Mouse (Mus musculus) c-Kit-positive CD71-positive TER-119-positive erythroid progenitor cells, embryonic 14.5 days (primary cell): Measurements from ENCODE around the gene Arhgap31.
"Not testable (repeated sequence)": the region's sequence is repeated elsewhere in the genome, so short reads cannot be mapped to it uniquely, and the experiment has no call there.

Experiments used
- DNase-seq: peaks from one replicate; pipeline ENCODE4 v3.0.0-alpha.2; 2013; ENCODE audit warnings: low spot score

Arhgap31 gene

GRCm38 (mm10) chr16:38728576-38729132, 15.6 kb upstream of the Arhgap31 start:
- no peak for DNase-seq

DNA sequence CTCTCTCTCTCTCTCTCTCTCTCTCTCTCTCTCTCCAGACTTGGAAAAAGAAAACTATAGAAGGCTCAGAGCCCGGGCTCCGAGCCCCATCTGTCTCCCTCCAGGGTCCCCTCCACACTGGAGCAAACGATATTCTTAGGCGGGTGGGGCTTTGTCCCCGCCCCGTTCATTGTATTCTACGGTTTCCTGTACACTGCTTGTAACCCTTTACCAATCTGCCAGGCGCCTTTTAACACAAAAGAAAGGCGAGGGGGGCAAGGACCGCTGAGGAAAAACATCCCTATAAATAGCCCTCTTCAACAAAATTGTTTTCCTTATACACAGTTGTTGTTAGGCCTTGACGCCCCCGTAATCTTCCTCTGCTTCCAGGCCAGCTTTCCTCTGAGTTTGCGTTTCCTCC, 11.9 kb upstream of the Arhgap31 start:
- DNase-seq, result no peak

DNA sequence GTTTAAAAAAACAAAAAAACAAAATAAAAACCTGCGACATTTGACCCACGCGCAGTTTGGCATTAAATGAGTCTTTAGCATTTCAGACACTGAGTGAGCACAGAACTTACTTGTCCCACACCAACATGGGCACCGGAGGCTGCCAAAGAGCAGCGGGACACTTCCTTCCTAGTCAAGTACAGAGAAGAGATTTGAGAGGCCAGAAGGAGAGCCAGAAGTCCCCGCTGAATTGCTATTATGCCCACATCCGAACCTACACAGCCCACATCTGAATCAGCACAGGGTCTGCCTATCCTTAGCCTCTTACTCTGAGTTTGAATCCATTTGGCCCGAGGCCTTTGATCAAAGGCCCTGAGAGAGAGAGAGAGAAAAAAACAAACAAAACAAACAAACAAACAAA, 11.2 kb upstream of the Arhgap31 start:
- no peak for DNase-seq

DNA sequence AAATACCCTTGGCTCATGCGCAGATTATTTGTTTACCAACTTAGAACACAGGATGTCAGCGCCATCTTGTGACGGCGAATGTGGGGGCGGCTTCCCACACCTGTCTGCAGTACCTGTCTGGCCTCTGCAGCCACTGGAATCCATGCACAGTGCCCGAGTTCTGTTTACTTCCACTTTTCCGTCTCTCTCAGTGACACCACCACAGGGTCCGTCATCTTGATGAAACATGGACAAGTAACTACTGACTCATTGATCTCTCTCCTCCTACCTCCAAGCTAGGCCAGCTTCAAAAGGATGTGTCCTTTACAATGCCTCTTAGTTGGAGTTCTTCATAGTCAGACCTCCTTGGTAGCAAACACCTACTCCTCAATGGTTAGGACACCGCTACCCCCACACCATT, 8.3 kb upstream of the Arhgap31 start:
- DNase-seq, result no peak

DNA sequence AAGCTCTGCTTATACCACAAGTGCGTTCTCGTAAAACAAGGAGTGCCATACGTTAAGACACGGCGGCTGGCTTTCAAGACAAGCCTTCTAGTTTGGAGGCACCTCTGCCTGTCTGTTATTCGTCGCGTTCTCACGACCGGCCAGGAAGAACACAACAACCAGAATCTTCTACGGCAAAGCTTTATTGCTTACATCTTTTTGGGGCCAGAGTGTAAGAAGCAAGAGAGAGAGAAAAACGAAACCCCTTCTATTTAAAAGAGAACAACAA, 1.1 kb upstream of the Arhgap31 start:
- not testable (repeated sequence) for DNase-seq

DNA sequence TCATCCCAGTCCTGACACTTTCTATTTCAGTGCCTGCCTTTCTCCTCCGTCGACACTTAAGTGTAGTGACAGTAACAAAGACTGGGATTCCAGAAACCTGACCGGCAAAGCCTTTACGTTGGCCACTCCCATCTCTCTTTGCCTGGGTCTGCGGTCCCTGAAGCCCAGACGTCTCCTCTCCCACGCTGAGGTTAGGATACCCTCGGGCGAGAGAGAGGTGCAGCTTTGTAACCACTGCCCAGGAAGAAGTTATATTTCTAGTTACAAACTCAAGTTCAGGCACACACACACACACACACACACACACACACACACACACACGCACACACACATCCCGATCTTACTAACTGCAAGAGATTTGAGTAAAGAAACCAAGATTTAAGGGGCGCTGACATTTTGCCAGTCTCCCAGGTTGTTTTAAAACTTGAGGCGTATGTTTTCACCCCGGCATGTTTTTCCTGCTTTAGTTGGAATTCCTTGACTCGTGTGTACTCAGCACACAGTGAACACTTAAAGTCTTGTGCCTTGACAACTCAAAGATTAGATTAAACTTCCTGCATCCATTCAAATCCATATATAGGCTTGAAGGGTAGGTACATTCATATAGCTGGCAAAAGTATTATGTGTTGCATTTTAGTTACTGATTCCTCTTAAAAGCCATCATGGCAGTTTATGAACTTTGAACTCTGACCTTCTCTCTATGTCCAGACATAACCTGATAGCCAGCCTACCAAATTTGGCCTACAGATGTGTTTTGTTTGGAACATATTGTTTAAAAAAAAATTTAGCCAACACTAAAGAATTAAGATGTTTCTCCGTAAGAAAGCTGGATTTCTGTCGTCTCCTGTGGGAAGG, 557 bp upstream of the Arhgap31 start:
- no peak for DNase-seq

GRCm38 (mm10) chr16:38712105-38712504, 969 bp downstream of the Arhgap31 start:
- no peak for DNase-seq

- DNase-seq, result no peak
Measured at GRCm38 (mm10) chr16:38711245-38711644, 1.8 kb downstream of the Arhgap31 start.

DNA sequence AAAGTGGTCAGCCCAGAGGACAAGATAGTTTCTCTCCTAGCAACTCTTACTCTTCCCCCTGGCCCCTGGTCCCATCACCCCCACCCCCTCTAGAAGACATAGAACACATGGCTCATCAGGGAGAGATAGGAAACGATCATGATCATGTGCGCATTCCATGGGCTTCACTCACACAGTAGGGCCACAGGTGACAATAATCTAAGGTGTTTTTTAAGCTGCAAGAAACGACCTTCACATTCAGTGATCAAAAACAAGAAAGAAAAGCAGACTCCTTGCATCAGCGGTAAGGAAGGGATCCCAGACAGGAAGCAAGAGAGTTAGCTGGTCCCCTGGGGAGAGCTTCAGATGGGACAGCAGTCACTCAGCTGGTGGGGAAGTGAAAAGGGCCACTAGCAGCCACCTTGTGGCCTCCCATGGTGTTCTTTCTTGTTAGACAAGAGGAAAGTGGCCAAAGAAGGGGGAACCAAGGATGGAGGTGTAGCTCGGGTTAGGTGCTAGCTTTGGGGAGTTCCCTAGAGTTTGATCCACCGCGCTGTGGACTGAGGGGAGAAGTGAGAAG, 4.0 kb downstream of the Arhgap31 start:
- no peak for DNase-seq

DNA sequence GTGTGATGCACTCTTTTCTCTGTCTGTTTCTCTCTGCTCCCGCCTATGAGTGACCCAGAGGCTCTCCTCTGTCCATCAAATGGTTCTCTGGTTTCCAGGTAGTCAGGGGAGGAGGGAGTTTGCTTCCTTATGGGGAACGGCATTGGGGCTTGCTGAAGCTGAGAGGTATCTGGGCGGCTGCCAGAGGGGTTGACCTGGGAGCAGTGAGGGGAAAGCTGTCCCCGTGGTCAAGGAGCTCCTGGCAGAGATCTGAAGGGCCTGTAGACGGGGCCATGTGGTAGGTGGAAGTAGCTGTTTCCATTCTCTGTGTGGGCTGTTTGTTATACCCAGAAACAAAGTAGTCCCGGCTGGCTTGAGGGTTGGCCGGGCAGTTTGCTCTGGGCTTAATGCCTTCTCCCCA, 6.3 kb downstream of the Arhgap31 start:
- no peak for DNase-seq

- no peak for DNase-seq
Measured at GRCm38 (mm10) chr16:38705531-38706281, 7.4 kb downstream of the Arhgap31 start.

DNA sequence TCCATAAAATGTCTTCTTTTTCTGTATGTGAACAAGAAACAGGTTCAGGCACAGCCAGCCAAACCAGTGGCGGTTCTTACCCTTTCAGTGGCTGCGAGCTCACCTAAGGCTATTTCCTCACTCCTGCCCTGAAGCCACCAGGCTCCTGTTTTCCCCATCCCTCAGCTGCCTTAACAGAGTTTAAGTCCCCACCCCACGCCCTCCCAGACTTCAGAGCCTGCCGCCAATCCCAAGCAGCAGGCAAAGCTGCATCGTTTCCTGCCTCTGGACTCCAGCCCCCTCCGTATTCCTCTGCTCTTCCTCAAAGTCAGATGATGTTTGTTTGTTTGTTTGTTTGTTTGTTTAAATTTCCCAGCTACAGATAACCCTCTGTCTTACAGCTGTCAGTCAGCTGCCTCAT, 9.6 kb downstream of the Arhgap31 start:
- no peak for DNase-seq

- DNase-seq, result no peak
Measured at GRCm38 (mm10) chr16:38702316-38702715, 10.8 kb downstream of the Arhgap31 start.

GRCm38 (mm10) chr16:38701492-38702185, 11.4 kb downstream of the Arhgap31 start:
- no peak for DNase-seq

DNA sequence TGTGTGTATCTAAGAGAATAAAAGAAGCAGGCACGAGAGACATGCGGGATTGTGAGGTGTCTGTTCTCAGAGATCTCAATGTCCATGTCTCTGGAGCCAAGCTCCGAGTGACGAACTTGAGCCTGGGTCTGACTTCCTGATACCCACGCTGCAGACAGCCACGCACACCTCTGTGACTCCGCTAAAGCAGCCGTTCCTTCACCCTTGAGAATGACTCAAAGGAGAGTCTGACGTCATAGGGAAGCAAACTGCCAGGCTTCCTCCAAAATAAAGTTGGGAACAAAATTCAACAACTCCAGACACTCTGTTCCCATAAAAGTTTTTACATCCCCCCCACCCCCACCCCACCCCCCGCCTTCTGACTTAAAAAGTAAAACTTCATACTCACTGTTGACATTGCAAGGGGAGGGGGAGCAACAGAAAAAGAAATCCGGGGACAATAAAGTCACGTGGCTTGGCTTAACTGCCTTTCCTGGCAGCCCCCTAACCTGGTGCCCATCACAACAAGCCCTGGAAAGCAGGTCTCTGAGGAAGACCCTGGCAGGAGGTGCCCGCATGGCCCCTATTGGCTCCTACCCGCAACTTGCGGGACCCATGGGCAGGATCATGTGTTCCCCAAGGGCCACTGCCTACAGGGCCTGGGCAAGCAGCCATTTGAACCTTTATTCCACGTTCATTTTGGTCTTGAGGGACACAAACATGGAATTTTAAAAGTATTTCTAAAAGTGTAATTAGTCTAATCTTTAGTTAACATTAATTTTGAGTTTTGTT, 12.5 kb downstream of the Arhgap31 start:
- no peak for DNase-seq

DNA sequence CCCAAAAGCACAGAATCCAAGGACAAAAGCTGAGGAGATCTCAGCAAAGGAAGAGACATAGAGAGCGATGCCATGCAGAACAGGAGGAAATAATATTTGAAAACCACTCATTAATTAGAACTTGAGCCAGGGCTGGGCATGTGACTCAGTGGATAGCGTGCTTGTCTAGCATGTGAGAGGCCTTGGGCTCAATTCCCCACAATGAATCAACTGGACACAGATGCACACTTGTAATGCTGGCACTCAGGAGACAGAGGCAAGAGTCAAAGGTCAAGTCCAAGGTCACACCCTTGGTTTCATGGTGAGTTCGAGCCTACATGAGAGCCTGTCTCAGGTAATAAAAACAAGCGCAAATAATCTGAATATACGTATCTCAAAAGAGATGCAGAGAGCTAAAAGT, 15.5 kb downstream of the Arhgap31 start:
- no peak for DNase-seq

GRCm38 (mm10) chr16:38695557-38695956, 17.5 kb downstream of the Arhgap31 start:
- DNase-seq, result no peak

DNA sequence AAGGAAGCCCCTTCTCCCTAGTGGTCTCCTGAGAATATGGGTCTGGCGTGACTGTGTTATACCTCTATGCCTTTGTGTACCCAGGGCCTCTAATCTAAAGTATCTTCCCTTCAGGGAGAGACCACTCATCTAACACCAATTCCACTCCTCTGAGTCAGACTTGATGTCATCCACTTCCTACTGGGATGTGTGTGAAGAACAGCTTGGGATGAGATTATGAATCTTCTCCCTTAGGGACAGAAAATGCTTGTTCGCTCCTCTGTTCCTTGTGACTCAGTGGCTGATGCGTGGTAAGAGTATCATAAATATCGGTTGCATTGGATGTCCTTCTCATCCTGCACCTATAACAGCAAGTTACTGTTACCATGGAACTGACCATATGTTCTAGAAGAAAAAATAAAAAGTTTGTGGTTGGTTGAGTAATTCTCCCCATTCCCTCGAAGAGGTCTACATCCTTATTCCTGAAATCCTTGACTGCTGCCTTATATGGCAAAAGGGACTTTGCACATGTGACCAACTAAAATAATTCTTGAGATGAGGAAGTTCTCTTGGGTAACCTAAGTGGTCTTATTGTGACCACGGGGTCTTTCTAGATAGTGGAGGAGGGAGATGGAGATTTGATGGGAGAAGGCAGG, 18.1 kb downstream of the Arhgap31 start:
- no peak for DNase-seq

- DNase-seq, result no peak
Measured at GRCm38 (mm10) chr16:38690501-38690900, 22.6 kb downstream of the Arhgap31 start.

- no peak for DNase-seq
Measured at GRCm38 (mm10) chr16:38689786-38690185, 23.3 kb downstream of the Arhgap31 start.
